Mouse (Mus musculus): Measurements from ENCODE around the gene Gh.

Gene Gh

DNA sequence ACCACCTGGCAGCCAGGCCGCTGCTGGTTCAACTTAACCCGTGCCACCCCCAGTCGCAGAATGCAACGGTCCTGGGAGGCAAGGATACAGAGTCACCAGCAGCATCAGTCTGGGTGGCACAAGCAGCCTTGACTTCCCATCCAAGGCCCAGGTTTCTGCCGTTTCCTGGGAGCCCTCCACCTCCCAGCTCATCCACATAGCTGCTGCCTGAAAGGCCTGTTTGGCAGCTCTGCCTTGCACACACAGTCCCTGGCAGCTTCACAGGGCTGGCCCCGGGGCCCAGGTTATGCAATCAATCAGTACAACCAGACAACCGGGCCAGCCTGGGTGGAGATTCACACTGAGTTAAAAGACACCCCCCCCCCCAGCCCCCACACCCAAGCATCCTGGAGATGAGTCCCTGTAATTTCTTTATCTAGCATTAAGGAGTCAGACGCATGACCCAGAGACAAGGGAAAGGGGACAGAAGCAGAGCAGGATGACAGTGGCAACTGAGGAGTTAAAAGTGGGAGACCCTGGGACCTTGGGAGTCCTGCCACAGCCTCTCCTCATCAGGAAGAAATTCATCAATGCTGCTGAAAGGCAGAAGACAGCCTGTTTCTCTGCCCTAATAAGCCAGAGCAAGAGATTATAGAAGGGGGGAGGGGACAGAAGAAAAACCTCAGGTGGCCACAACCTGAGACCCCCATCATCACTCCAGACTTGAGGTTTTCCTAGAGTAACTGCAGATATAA, 33.2 kb downstream of the Gh start:
- peak; percentile 84 for DNase-seq

DNA sequence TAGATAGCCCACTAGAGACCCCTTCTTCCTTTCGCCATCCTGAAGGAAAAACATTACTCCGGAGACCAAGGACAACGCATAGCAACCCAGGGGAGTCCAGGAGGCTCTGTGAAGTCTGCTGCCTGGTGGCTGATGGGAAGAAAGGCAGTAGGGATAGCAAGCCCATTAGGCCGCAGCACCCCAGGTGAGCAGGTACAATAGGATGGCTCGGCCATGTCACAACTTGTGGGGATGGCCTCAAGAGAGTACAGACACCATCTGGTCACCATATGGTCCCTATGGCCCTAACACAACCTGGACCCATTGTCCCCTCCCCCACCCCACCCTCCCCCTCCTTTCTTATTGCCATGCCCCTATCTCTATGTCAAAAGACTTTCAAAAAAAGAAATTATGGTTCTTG, 33.8 kb downstream of the Gh start:
- DNase-seq: no peak

DNA sequence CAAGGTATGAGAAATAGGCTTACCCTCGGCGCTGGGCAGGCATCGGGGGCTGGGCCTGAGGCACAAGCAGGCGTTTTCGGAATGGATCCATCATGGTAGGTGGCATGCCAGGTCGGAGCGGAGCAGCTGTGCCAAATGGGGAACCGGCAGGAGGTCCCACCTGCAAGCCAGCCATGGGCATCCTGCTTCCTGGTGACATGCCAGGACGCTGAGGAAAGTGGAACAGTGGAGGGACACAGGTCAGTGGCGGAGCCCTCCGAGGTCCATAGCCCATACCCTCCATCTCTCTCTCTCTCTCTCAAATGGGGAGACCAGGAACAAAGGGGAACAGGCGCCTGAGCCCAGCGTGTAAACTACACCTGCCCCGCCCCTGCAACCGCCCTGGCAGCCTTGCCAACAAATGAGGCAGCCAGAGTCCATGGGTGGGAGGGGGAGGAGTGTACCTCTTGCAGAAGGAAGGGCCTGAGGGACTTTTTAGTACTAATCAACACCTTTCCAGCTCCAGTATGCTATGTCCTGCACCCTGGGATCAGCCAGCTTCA, 34.3 kb downstream of the Gh start:
- peak; percentile 62 for DNase-seq

DNA sequence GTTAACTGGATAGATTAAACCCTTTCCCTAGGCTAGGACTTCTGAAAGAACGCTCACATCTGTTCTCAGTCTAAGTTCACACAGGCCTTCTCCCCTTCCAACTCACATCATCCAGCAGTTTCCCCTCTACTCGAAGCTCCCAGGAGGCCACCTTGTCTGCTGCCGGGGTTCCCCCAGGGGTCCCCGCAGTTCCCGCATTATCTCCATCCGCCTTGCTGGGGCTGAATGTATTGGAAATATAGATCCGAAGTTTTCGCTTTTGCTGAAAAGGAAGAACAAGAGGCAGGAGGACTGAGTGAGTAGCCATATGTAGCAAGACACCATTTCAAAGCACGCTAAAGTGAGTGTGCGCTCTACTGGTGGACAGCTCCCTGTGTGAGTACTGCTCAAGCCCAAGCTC, 35.2 kb downstream of the Gh start:
- no peak for DNase-seq

DNA sequence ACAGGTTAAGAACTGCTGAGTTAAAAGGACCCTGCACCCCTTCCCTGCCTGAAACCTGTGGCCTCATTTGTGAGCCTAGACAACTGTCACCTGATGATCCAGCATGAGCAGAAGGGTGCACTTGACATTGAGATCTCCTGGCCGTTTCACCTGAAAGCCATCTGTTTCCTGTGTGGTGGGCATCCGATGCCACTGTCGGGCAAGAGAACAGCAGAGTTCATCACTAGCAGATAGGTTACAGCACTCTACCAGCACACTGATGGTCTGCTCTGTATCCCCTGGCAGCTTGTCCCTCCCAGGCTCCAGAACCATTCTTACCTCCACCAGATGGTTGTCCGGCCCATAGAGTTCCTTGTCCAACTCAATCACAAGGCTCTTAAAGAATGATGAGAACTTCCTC, 36.1 kb downstream of the Gh start:
- no peak for DNase-seq

DNA sequence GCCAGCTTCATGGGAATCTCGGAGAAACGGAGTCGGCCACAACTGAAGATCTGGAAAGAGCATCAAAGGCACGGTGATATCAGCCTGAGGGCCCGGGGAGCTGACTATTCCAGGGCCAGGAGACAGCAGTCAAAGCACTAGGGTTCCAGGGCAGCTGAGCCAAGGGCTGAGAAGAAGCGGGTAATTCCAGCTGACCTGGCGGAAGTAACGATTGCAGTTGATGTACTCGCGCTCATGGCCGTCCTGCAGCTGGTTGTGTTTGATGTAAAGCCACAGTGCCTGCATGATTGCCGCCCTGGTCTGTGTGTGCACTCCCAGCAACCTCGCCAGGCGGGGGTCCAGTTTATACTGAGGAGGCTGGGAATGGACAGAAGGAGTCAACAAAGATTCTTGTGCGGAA, 36.7 kb downstream of the Gh start:
- no peak for DNase-seq

DNA sequence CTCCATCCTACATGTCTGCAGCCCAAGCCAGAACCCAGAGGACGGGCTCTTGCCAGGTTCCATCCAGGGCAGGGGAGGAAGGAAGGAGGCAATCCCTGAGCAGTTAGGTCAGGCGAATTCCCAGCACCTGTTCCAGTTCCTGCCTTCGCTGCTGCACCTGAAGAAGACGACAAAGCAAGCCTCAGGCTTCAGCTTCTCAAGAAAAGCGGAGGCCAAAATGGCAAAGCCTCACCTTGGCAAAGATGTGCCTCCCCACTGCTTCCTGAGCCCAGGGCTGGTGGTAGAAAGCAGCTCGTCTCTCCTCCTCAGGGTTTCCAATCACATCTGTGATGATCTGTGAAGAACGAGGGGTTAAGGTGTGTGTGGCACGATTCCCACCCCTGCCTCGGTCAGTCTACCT, 37.7 kb downstream of the Gh start:
- DNase-seq: no peak

DNA sequence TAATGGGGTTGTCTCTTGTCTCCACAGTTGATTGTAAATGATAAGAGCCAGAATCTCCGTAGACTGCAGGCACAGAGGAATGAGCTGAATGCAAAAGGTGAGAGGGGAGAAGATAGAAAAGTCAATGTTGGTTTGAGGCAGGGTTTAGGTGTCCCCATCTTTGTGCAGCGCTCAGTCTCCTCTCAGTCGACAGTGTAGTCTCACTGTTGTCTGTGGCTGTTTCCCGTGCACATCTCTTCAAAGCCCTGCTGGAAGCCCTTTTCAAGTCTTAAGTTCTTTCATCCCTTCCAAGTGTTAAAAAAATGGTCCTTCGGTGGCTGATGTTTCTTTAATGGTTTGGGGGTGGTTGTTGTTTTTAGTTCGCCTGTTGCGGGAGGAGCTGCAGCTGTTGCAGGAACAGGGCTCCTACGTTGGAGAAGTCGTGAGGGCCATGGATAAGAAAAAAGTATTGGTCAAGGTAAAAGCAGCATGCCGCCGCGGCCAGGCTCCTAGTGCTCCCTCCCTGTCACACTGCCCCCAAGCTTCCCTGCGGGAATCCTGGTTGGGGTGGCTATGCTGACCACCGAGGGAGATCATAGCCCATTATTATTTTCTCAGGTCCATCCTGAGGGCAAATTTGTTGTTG, 40.7 kb downstream of the Gh start:
- peak; percentile 44 for DNase-seq

DNA sequence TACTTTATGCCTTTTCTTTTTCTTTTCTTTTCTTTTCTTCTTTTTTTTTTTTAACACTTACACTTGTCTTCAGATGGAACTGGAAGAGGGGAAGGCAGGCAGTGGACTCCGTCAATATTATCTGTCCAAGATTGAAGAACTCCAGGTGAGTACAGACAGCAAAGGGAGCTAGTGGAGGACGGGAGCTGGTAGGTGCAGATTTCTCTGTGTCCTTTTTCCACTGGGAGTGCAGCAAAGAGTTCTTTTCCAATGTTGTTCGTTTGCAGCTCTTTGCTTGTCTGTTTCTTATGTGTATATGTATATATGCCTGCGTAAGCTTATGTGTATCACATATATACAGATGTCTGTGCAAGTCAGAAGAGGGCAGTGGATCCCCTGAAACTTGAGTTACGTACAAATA, 44.9 kb downstream of the Gh start:
- DNase-seq: peak; percentile 66

DNA sequence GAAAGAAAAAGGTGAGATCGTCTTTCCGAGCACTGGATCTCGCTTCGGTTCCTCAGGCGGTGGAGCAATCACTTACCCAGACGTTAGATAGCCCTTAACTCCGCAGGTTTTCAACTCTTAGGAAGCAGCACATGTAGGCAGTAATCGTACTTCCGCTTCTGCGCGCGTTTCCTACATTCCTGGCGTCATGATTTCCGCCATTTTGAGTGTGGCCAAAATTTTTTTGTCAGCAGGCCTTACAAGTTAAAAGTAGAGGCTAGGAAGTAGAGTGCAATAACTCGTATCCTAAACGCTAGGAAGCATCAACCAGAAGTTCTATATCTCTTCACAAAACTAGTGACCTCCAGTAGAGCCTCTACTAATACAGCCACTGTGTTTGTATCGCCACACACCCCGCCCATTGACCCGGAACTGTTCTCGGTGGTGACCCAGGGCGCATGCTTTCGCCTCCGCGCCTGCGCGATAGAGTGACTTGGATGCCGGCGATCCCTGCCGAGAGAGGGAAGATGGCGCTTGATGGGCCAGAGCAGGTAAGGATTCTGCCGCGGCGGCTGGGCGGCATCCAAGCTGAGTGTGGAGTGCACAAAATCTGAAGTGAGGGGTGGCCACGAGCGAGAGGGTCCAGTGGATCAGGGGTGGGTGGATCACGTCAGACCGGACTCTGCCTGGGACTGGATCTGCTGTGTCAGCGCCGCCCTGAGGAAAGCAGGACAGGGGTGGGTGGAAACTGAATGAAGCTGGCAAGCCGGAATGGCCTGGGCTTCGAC, 45.8 kb downstream of the Gh start, which contains the start of the genes Ftsj3 and Psmc5:
TSS of gene Ftsj3 (minus strand) at position 395 of the 767 bp plus-strand sequence.
TSS of gene Psmc5 (plus strand) at position 470 of the 767 bp plus-strand sequence.
- peak; percentile 99 for DNase-seq

DNA sequence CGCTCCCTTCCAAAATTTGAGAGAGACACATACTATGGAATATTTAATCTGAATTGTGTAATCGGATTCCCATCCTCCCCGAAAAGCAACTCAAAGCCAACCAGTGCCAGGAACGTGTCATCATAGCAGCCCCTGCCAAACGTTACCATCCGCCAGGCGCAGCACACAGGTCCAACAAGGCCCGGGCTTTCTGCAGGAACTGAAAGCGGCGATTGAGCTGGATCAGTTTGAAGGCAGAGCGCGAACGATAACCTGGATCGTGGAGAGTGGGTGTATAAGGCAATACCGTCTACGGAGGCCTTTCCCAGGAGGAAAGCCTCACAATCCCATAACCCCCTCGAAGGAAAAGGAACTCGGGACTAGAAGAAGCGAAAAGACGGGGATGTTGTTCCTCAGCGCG, 46.5 kb downstream of the Gh start:
- no peak for DNase-seq

DNA sequence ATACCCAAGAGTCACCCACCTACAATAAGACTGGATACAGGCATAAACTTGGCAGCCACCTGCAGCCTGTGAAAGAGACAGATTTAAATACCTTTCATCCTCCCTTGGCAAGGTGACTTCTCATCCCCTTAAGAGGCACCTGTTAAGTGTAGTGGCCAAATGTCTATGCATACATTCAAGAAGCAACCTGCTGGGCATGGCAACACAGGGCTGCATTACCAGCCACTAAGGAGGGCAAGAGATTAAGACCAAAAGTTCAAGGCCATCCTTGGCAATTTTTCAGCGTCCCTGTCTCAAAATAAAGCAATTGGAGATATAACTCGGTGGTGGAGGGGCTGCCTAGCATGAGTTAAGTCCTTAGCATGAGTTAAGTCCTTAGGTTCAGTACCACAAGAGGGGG, 46.9 kb downstream of the Gh start:
- no peak for DNase-seq
